Mouse (Mus musculus) heart, embryonic 13.5 days (tissue): ENCODE measurements at regions not wholly inside any gene's neighbourhood (a gene's known extent, or its start where the extent isn't known, plus 50 kb on each side); places are given as distances from the start of the nearest gene placed in this dataset.
A peak's percentile ranks its signal among the peaks of the same experiment; 100 is the strongest.

Source experiments
- ATAC-seq: fragments of 200-750 bp; cut with Nextera tagmentation; 2 replicates; pipeline ENCODE4 v1.8.0; 2017; ENCODE audit warnings: moderate TSS enrichment; ENCODE audit not compliant: insufficient number of reproducible peaks, low FRiP score, low TSS enrichment; ENCODE audit errors: extremely low read depth
- H3K27ac ChIP-seq: fragments of 300-500 bp; sonication (generic); replicated peaks from 2 replicates; pipeline ENCODE4 v1.5.1; 2015; ENCODE audit warnings: moderate library complexity, mild to moderate bottlenecking, inconsistent platforms
- H3K27me3 ChIP-seq: fragments of 300-500 bp; sonication (generic); replicated peaks from 2 replicates; pipeline ENCODE4 v1.6.1; 2015; ENCODE audit warnings: mild to moderate bottlenecking, inconsistent platforms
- H3K36me3 ChIP-seq: fragments of 300-500 bp; sonication (generic); 2 replicates; pipeline ENCODE4 v1.6.1; 2015; ENCODE audit warnings: mild to moderate bottlenecking, inconsistent platforms
- H3K4me1 ChIP-seq: fragments of 300-500 bp; sonication (generic); 2 replicates; pipeline ENCODE4 v1.6.1; 2015; ENCODE audit warnings: inconsistent platforms
- H3K4me2 ChIP-seq: fragments of 300-500 bp; sonication (generic); 2 replicates; pipeline ENCODE4 v1.6.1; 2015; ENCODE audit warnings: inconsistent platforms, mild to moderate bottlenecking, moderate library complexity
- H3K4me3 ChIP-seq: fragments of 300-500 bp; sonication (generic); 2 replicates; pipeline ENCODE4 v1.5.1; 2015; ENCODE audit warnings: moderate library complexity, mild to moderate bottlenecking, inconsistent platforms
- H3K9ac ChIP-seq: fragments of 300-500 bp; sonication (generic); 2 replicates; pipeline ENCODE4 v1.6.1; 2015; ENCODE audit warnings: inconsistent platforms, mild to moderate bottlenecking, moderate library complexity
- H3K9me3 ChIP-seq: fragments of 300-500 bp; sonication (generic); 2 replicates; pipeline ENCODE4 v1.6.1; 2016; ENCODE audit warnings: inconsistent platforms
- WGBS: fragments of 180-500 bp; shearing (Covaris S2); methylation state at CpG from one replicate; pipeline ENCODE4 v1.1.7; 2015; ENCODE audit warnings: mixed read lengths; 5-methylcytosine and 5-hydroxymethylcytosine counted together

DNA sequence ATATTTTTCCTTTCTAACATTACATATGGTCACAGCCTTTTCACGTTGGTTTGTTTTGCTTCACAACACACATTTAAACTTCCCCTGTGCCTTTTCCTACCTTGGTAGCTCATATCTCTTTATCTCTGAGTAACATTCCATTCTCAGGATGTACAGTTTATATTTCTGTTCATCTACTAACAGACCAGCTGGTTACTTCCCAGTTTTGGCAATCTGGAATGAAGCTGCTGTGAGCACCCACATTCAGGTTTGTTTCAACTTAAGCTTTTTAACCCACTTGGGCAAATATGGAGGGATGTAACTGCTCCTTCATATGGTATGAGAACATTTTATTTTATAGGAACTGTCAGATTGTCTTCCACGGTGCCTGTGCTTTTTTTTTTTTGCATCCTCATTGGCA lies 403.2 kb downstream of the Gm826 start:
- H3K9me3 ChIP-seq, result no peaks in the 10 kb centered on the region; the same call in 1 of the 2 replicates
- no peaks in the 10 kb centered on the region for H3K4me1 ChIP-seq
- H3K27me3 ChIP-seq, result no peaks in the 10 kb centered on the region
- no peak overlapping the region for H3K27ac ChIP-seq
- 67% methylated on average over 2 of the region's 2 CpGs for WGBS
- ATAC-seq, result no peak
- H3K36me3 ChIP-seq, result no peaks in the 10 kb centered on the region
- H3K4me3 ChIP-seq, result no peak overlapping the region
- no peak overlapping the region for H3K4me2 ChIP-seq
- no peak overlapping the region for H3K9ac ChIP-seq

GRCm38 (mm10) chr2:159889701-159890100 lies 444.3 kb downstream of the Gm826 start:
- no peak overlapping the region for H3K4me2 ChIP-seq
- ATAC-seq, result no peak
- H3K9me3 ChIP-seq, result no peaks in the 10 kb centered on the region
- H3K27me3 ChIP-seq, result no peaks in the 10 kb centered on the region
- H3K4me3 ChIP-seq, result no peak overlapping the region
- no peaks in the 10 kb centered on the region for H3K36me3 ChIP-seq
- no peak overlapping the region for H3K9ac ChIP-seq
- H3K27ac ChIP-seq, result no peak overlapping the region
- no peaks in the 10 kb centered on the region for H3K4me1 ChIP-seq
- 45% methylated on average over 2 of the region's 2 CpGs for WGBS

- no peak overlapping the region for H3K4me2 ChIP-seq
- 79% methylated on average over 6 of the region's 6 CpGs for WGBS
- H3K9me3 ChIP-seq, result no peaks in the 10 kb centered on the region
Measured at GRCm38 (mm10) chr2:159884773-159885459, 449.0 kb downstream of the Gm826 start.

DNA sequence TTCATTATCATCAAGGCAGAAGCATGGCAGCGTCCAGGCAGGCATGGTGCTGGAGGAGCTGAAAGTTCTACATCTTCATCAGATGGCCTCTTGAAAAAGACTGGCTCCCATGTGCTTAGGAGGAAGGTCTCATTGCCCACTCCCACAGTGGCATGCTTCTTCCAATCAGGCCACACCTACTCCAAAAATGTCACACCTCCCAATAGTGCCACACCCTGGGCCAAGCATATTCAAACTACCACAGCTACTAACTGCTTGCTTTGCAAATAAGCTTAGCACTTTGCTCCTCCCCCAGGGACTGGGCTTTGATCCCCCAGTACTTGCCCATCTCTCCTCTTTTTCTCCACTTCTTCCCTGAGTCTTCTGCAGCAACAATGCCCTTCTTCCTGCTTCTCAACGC lies 467.0 kb downstream of the Gm826 start:
- H3K9ac ChIP-seq, result no peak overlapping the region
- no peak overlapping the region for H3K4me2 ChIP-seq
- WGBS, result 45% methylated on average over 2 of the region's 2 CpGs
- no peak for ATAC-seq
- no peaks in the 10 kb centered on the region for H3K36me3 ChIP-seq
- H3K4me3 ChIP-seq, result no peak overlapping the region
- H3K9me3 ChIP-seq, result no peaks in the 10 kb centered on the region
- H3K4me1 ChIP-seq, result no peaks in the 10 kb centered on the region
- no peaks in the 10 kb centered on the region for H3K27me3 ChIP-seq
- no peak overlapping the region for H3K27ac ChIP-seq

More at GRCm38 (mm10) chr2:159884773-159885459, 449.0 kb downstream of the Gm826 start:
- Histone ChIP-seq H3K27me3 (no peaks in the 10 kb centered on the region), H3K27ac (no peak overlapping the region), H3K4me1 (no peaks in the 10 kb centered on the region), H3K36me3 (no peaks in the 10 kb centered on the region), H3K4me3 (no peak overlapping the region), H3K9ac (no peak overlapping the region)
- ATAC-seq, result no peak

DNA sequence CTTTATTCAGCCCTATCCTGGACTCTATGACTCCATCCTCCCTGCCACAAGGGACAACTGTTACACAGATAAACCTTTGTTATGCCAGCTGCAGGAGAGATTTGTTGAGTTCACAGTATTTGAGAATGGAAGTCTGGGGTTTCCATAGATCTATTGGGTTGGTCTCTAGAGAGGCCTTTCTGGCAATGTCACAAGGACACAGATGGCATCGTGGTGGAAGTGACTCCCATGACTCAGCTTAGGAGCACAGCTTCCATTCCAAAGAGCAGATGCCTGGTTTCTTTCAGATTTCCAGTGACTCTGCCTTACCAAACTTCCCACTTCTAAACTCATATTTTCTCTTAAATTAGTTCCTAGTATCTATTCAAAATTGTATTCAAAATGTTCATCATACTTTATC lies 467.6 kb downstream of the Gm826 start:
- 74% methylated on average over 1 of the region's 1 CpGs for WGBS
- Histone ChIP-seq H3K4me3 (no peak overlapping the region), H3K27me3 (no peaks in the 10 kb centered on the region), H3K9ac (no peak overlapping the region), H3K27ac (no peak overlapping the region), H3K9me3 (no peaks in the 10 kb centered on the region), H3K4me1 (no peaks in the 10 kb centered on the region), H3K4me2 (no peak overlapping the region), H3K36me3 (no peaks in the 10 kb centered on the region)
- ATAC-seq, result no peak

GRCm38 (mm10) chr2:159863185-159863584 lies 470.8 kb downstream of the Gm826 start:
- Histone ChIP-seq H3K9me3 (no peaks in the 10 kb centered on the region), H3K9ac (no peak overlapping the region), H3K27me3 (no peaks in the 10 kb centered on the region), H3K36me3 (no peaks in the 10 kb centered on the region), H3K4me2 (no peak overlapping the region), H3K27ac (no peak overlapping the region), H3K4me3 (no peak overlapping the region), H3K4me1 (no peaks in the 10 kb centered on the region)
- ATAC-seq, result no peak
- WGBS, result 26% methylated on average over 1 of the region's 1 CpGs

- H3K4me3 ChIP-seq, result no peak overlapping the region
- no peaks in the 10 kb centered on the region for H3K4me1 ChIP-seq
- H3K9me3 ChIP-seq, result no peaks in the 10 kb centered on the region
- no peak overlapping the region for H3K9ac ChIP-seq
- H3K36me3 ChIP-seq, result no peaks in the 10 kb centered on the region
- no peaks in the 10 kb centered on the region for H3K27me3 ChIP-seq
- H3K27ac ChIP-seq, result no peak overlapping the region
- 80% methylated on average over 5 of the region's 5 CpGs for WGBS
- no peak for ATAC-seq
- H3K4me2 ChIP-seq, result no peak overlapping the region
Measured at GRCm38 (mm10) chr2:159853891-159854665, 479.9 kb downstream of the Gm826 start.

DNA sequence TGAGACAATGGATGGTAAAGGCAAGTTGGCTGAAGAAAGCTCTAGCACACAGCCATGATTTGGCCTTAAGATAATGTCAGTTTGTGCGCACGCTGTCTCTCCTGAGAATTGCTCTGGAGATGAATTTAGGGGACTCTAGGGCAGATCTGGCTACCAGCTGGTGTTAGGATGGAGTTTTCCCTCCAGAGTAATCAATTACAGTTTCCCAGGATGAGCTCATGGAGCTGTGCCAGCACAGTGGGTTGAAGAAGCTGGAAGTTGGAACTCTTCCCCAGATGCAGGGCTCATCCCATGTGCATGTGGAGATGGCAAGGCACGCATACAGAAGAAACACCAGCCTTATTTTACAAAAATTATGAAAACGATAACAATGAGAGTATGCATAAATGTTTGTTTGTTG lies 481.0 kb downstream of the Gm826 start:
- Histone ChIP-seq H3K9ac (no peak overlapping the region), H3K27ac (no peak overlapping the region), H3K4me3 (no peak overlapping the region), H3K27me3 (no peaks in the 10 kb centered on the region), H3K4me2 (no peak overlapping the region), H3K4me1 (no peaks in the 10 kb centered on the region), H3K9me3 (no peaks in the 10 kb centered on the region), H3K36me3 (no peaks in the 10 kb centered on the region)
- 87% methylated on average over 4 of the region's 4 CpGs for WGBS
- no peak for ATAC-seq

- Histone ChIP-seq H3K4me3 (no peak overlapping the region), H3K9me3 (peaks cover 2% of the 10 kb centered on the region; the same call in 1 of the 2 replicates), H3K4me1 (peaks cover 9% of the 10 kb centered on the region), H3K27me3 (no peaks in the 10 kb centered on the region), H3K4me2 (no peak overlapping the region), H3K9ac (no peak overlapping the region), H3K27ac (0 out of 2 replicates have a peak overlapping the region, but pooled peaks have one; percentile 45), H3K36me3 (no peaks in the 10 kb centered on the region)
- WGBS, result 65% methylated on average over 7 of the region's 7 CpGs
- ATAC-seq, result no peak
Measured at GRCm38 (mm10) chr2:159832488-159833113, 501.4 kb downstream of the Gm826 start.

DNA sequence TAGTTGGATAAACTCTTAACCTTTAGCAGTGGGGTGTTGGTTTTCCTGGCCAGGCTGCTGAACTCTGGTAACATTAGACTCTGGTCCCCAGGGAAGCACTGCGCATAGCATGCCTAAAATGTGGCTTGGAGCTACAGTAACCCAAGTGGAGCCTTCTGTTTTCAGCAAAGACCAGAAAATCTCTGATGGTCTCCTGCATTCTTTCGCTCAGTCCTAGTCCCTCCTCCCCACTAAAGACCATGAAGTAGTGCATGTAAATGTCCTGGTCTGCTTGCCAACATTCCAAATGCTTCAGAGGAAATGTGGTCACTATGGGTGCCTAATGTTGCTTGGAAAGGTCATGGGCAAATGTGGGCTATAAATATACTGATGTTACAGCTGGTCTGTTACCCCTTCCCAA lies 507.5 kb downstream of the Gm826 start:
- no peak overlapping the region for H3K27ac ChIP-seq
- no peak for ATAC-seq
- H3K27me3 ChIP-seq, result no peaks in the 10 kb centered on the region
- H3K4me3 ChIP-seq, result no peak overlapping the region
- no peak overlapping the region for H3K4me2 ChIP-seq
- 81% methylated on average over 2 of the region's 2 CpGs for WGBS
- H3K9me3 ChIP-seq, result peaks cover 2% of the 10 kb centered on the region; the same call in 1 of the 2 replicates
- H3K4me1 ChIP-seq, result 0 out of 2 replicates have a peak, but pooled peaks cover 3% of the 10 kb centered on the region
- no peaks in the 10 kb centered on the region for H3K36me3 ChIP-seq
- no peak overlapping the region for H3K9ac ChIP-seq

DNA sequence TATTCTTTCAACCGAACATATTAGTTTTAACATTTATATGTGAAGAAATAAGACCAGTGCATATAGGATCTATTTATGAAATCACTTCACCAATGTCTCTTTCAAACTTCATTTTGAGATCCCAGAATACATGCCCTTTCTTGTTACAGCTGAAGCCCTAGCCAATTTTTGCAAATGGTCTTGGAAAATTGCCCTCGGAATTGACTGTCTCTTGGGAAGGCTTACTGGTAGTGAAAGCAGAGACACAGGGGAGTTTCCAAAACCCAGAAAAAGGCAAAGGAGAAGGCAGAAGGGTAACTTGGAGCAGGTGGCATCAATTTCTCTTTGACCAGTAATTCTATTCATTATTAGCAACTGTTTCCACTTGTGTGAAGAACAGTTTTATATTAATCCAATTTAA lies 515.4 kb downstream of the Gm826 start:
- Histone ChIP-seq H3K9ac (no peak overlapping the region), H3K9me3 (no peaks in the 10 kb centered on the region), H3K4me1 (no peaks in the 10 kb centered on the region), H3K4me3 (no peak overlapping the region), H3K4me2 (no peak overlapping the region), H3K27ac (no peak overlapping the region), H3K27me3 (no peaks in the 10 kb centered on the region), H3K36me3 (no peaks in the 10 kb centered on the region)
- ATAC-seq, result no peak
- WGBS, result 80% methylated on average over 2 of the region's 2 CpGs
